Mouse (Mus musculus) forebrain, embryonic 16.5 days (tissue): ENCODE data around the gene Hist1h4c. TPM values are rescaled to one million over a fixed set of nuclear protein-coding genes. Genes with fewer than 3 reads are reported as not detected.

Experiments used
- ATAC-seq: fragments of 200-750 bp; cut with Nextera tagmentation; 2 replicates; pipeline ENCODE4 v1.8.0; 2017; ENCODE audit warnings: mild to moderate bottlenecking, moderate library complexity
- H3K27ac ChIP-seq: fragments of 300-500 bp; sonication (generic); 2 replicates; pipeline ENCODE4 v1.5.1; 2014; ENCODE audit warnings: low read length, control low read depth
- H3K27me3 ChIP-seq: fragments of 300-500 bp; sonication (generic); replicated peaks from 2 replicates; pipeline ENCODE4 v1.6.1; 2014; ENCODE audit warnings: low read length; ENCODE audit not compliant: control insufficient read depth, insufficient read depth
- H3K36me3 ChIP-seq: fragments of 300-500 bp; sonication (generic); 2 replicates; pipeline ENCODE4 v1.6.1; 2014; ENCODE audit not compliant: control insufficient read depth, insufficient read depth
- H3K4me1 ChIP-seq: fragments of 300-500 bp; sonication (generic); replicated peaks from 2 replicates; pipeline ENCODE4 v1.6.1; 2014; ENCODE audit warnings: low read length; ENCODE audit not compliant: control insufficient read depth, insufficient read depth
- H3K4me2 ChIP-seq: fragments of 300-500 bp; sonication (generic); 2 replicates; pipeline ENCODE4 v1.6.1; 2014; ENCODE audit warnings: mild to moderate bottlenecking, low read length, control low read depth
- H3K4me3 ChIP-seq: fragments of 300-500 bp; sonication (generic); replicated peaks from 2 replicates; pipeline ENCODE4 v1.5.1; 2014; ENCODE audit warnings: mild to moderate bottlenecking, low read length, control low read depth
- H3K9ac ChIP-seq: fragments of 300-500 bp; sonication (generic); replicated peaks from 2 replicates; pipeline ENCODE4 v1.6.1; 2014; ENCODE audit warnings: low read depth, low read length, control low read depth
- H3K9me3 ChIP-seq: fragments of 300-500 bp; sonication (generic); 2 replicates; pipeline ENCODE4 v1.6.1; 2016; ENCODE audit warnings: low read length; ENCODE audit not compliant: control insufficient read depth
- WGBS: fragments of 180-500 bp; shearing (Covaris S2); extraction: QIAGEN DNeasy Blood & Tissue Kit; methylation state at CpG from one replicate; pipeline ENCODE4 v1.1.7; 2014; 5-methylcytosine and 5-hydroxymethylcytosine counted together
- microRNA-seq: library from miRNA; unstranded; fragments of <30 nt; microRNA quantifications from one replicate; pipeline ENCODE4, GENCODE M21; 2017
- polyA plus RNA-seq: library from polyadenylated mRNA; unstranded; fragments of >200 nt; fragmentation: Nextera tagmentation; extraction: Ambion mirVana; gene quantifications from 2 replicates; pipeline ENCODE4 v1.2.1, GENCODE M21; 2015

The Hist1h4c gene
- polyA plus RNA-seq, 1 experiment from 2014 or later = 2.2 TPM

- H3K4me3 ChIP-seq = no peak overlapping the region
- H3K4me2 ChIP-seq = no peak overlapping the region
- H3K27me3 ChIP-seq = no peaks in the 10 kb centered on the region
- peaks cover 19% of the 10 kb centered on the region for H3K4me1 ChIP-seq
- ATAC-seq = no peak
- no peak overlapping the region for H3K9ac ChIP-seq
- no peaks in the 10 kb centered on the region for H3K9me3 ChIP-seq
- H3K27ac ChIP-seq = no peak overlapping the region
- H3K36me3 ChIP-seq = no peaks in the 10 kb centered on the region
- WGBS = 89% methylated on average over 6 of the region's 6 CpGs
These were observed 16.2 kb downstream of the Hist1h4c start for GRCm38 (mm10) chr13:23681990-23682582.

GRCm38 (mm10) chr13:23662536-23662935 lies 35.7 kb downstream of the Hist1h4c start:
- no peak overlapping the region for H3K4me2 ChIP-seq

GRCm38 (mm10) chr13:23659636-23660366 lies 38.5 kb downstream of the Hist1h4c start:
- H3K27ac ChIP-seq = no peak overlapping the region
- no peaks in the 10 kb centered on the region for H3K9me3 ChIP-seq
- ATAC-seq = no peak
- H3K4me2 ChIP-seq = no peak overlapping the region
- WGBS = 58% methylated on average over 6 of the region's 6 CpGs
- no peaks in the 10 kb centered on the region for H3K27me3 ChIP-seq
- H3K36me3 ChIP-seq = no peaks in the 10 kb centered on the region
- no peak overlapping the region for H3K9ac ChIP-seq
- no peak overlapping the region for H3K4me3 ChIP-seq
- no peaks in the 10 kb centered on the region for H3K4me1 ChIP-seq

More at GRCm38 (mm10) chr13:23662536-23662935, 35.7 kb downstream of the Hist1h4c start:
- WGBS = 74% methylated on average over 3 of the region's 3 CpGs
- no peaks in the 10 kb centered on the region for H3K4me1 ChIP-seq
- H3K27me3 ChIP-seq = no peaks in the 10 kb centered on the region
- no peaks in the 10 kb centered on the region for H3K9me3 ChIP-seq
- H3K4me3 ChIP-seq = no peak overlapping the region
- ATAC-seq = no peak
- H3K27ac ChIP-seq = no peak overlapping the region
- H3K9ac ChIP-seq = no peak overlapping the region
- H3K36me3 ChIP-seq = no peaks in the 10 kb centered on the region

Small RNA genes lying within 50 kb of the gene (microRNA-seq; reads per million reads assigned to microRNA genes)
- not detected for gene Gm44314
- gene Gm44350 = not detected

Other genes with a start within 250 kb of the Hist1h4c start
- gene Btn1a1, start 232.6 kb downstream of the Hist1h4c start, polyA plus RNA-seq = 0.06 and 0.22 TPM in 2 replicates
- 0.18 TPM in 1 of 2 replicates, not detected in the other for gene Btn2a2, start 209.6 kb downstream of the Hist1h4c start, polyA plus RNA-seq
- gene Hist1h4h, start 167.4 kb downstream of the Hist1h4c start, polyA plus RNA-seq = 2.9 and 4.6 TPM in 2 replicates
- gene Hist1h2af, start 164.5 kb downstream of the Hist1h4c start, polyA plus RNA-seq = not detected in 2 replicates
- 1.5 and 3.2 TPM in 2 replicates for gene Hist1h3g, start 163.0 kb downstream of the Hist1h4c start, polyA plus RNA-seq
- gene Hist1h2bh, start 155.1 kb downstream of the Hist1h4c start, polyA plus RNA-seq = 0.23 and 0.47 TPM in 2 replicates
- gene Hist1h3f, start 154.4 kb downstream of the Hist1h4c start, polyA plus RNA-seq = 0.30 and 0.61 TPM in 2 replicates
- gene Hist1h4f, start 146.8 kb downstream of the Hist1h4c start, polyA plus RNA-seq = not detected in 2 replicates
- 0.15 and 0.22 TPM in 2 replicates for gene Hist1h1d, start 145.2 kb downstream of the Hist1h4c start, polyA plus RNA-seq
- 2.0 and 3.4 TPM in 2 replicates for gene Hist1h3e, start 136.1 kb downstream of the Hist1h4c start, polyA plus RNA-seq
- gene Hist1h2ae, start 127.2 kb downstream of the Hist1h4c start, polyA plus RNA-seq = 33.0 and 46.2 TPM in 2 replicates
- gene Hist1h2bg, start 127.1 kb downstream of the Hist1h4c start, polyA plus RNA-seq = 2.1 and 6.2 TPM in 2 replicates
- gene Hist1h2bf, start 124.3 kb downstream of the Hist1h4c start, polyA plus RNA-seq = 2.1 and 2.6 TPM in 2 replicates
- 1.2 and 3.4 TPM in 2 replicates for gene Hist1h2ad, start 124.1 kb downstream of the Hist1h4c start, polyA plus RNA-seq
- gene Hist1h3d, start 122.7 kb downstream of the Hist1h4c start, polyA plus RNA-seq = 2.2 and 2.8 TPM in 2 replicates
- gene Hist1h4d, start 116.9 kb downstream of the Hist1h4c start, polyA plus RNA-seq = 51.0 and 59.0 TPM in 2 replicates
- 2.0 and 2.6 TPM in 2 replicates for gene Hist1h2be, start 77.3 kb downstream of the Hist1h4c start, polyA plus RNA-seq
- gene Hist1h1e, start 75.9 kb downstream of the Hist1h4c start, polyA plus RNA-seq = 7.0 and 9.9 TPM in 2 replicates
- gene Hist1h2ac, start 14.5 kb downstream of the Hist1h4c start, polyA plus RNA-seq = 0.80 and 0.83 TPM in 2 replicates
- gene Hist1h2bc, start 14.3 kb downstream of the Hist1h4c start, polyA plus RNA-seq = 27.2 and 35.5 TPM in 2 replicates
- not detected in 2 replicates for gene Hist1h1t, start 2.6 kb downstream of the Hist1h4c start, polyA plus RNA-seq
- 2.1 and 3.3 TPM in 2 replicates for gene Hfe, start 12.4 kb upstream of the Hist1h4c start, polyA plus RNA-seq
- 16.7 and 22.7 TPM in 2 replicates for gene Hist1h1c, start 40.4 kb upstream of the Hist1h4c start, polyA plus RNA-seq
- gene Hist1h3c, start 47.1 kb upstream of the Hist1h4c start, polyA plus RNA-seq = 1.6 and 2.0 TPM in 2 replicates
- 0.86 and 0.95 TPM in 2 replicates for gene Hist1h2bb, start 48.3 kb upstream of the Hist1h4c start, polyA plus RNA-seq
- 14.5 and 16.2 TPM in 2 replicates for gene Hist1h2ab, start 52.7 kb upstream of the Hist1h4c start, polyA plus RNA-seq
- 4.9 and 6.7 TPM in 2 replicates for gene Hist1h3b, start 53.8 kb upstream of the Hist1h4c start, polyA plus RNA-seq
- gene Hist1h4b, start 58.6 kb upstream of the Hist1h4c start, polyA plus RNA-seq = 1.5 TPM in 1 of 2 replicates, not detected in the other
- gene Hist1h4a, start 62.8 kb upstream of the Hist1h4c start, polyA plus RNA-seq = not detected in 2 replicates
- 1.5 and 1.9 TPM in 2 replicates for gene Hist1h3a, start 63.9 kb upstream of the Hist1h4c start, polyA plus RNA-seq
- 0.70 and 1.0 TPM in 2 replicates for gene Hist1h1a, start 65.2 kb upstream of the Hist1h4c start, polyA plus RNA-seq
- gene Trim38, start 71.5 kb upstream of the Hist1h4c start, polyA plus RNA-seq = not detected in 2 replicates
- gene Slc17a2, start 108.5 kb upstream of the Hist1h4c start, polyA plus RNA-seq = not detected in 2 replicates
- gene Slc17a3, start 141.0 kb upstream of the Hist1h4c start, polyA plus RNA-seq = not detected in 2 replicates
- gene Slc17a1, start 169.3 kb upstream of the Hist1h4c start, polyA plus RNA-seq = not detected in 2 replicates
- not detected in 2 replicates for gene Slc17a4, start 216.6 kb upstream of the Hist1h4c start, polyA plus RNA-seq
- gene Hist1h2ba, start 235.7 kb upstream of the Hist1h4c start, polyA plus RNA-seq = not detected in 2 replicates
- not detected in 2 replicates for gene Hist1h2aa, start 236.0 kb upstream of the Hist1h4c start, polyA plus RNA-seq